Mouse (Mus musculus): Measurements from ENCODE around the gene Lrrc72. TPM values are rescaled to one million over a fixed set of nuclear protein-coding genes. Genes with fewer than 3 reads are reported as not detected.

The Lrrc72 gene
- polyA plus RNA-seq (2012; rRNA removed): not detected in 2 replicates

GRCm38 (mm10) chr12:36253298-36253697 is at the start of gene Lrrc72:
Gene Lrrc72, minus strand, starts transcription at chr12:36253398.

Other genes with a start within 250 kb of the Lrrc72 start
- 87.1 and 137 TPM in 2 replicates for gene Tspan13, start 210.9 kb downstream of the Lrrc72 start, polyA plus RNA-seq (2012; rRNA removed)
- 20.1 and 20.8 TPM in 2 replicates for gene Ankmy2, start 96.3 kb downstream of the Lrrc72 start, polyA plus RNA-seq (2012; rRNA removed)
- 164 and 169 TPM in 2 replicates for gene Bzw2, start 95.3 kb downstream of the Lrrc72 start, polyA plus RNA-seq (2012; rRNA removed)
- gene Sostdc1, start 60.7 kb upstream of the Lrrc72 start, polyA plus RNA-seq (2012; rRNA removed): 2.7 and 8.9 TPM in 2 replicates
- gene Ispd, start 128.1 kb upstream of the Lrrc72 start, polyA plus RNA-seq (2012; rRNA removed): 3.1 and 4.1 TPM in 2 replicates
- 0.56 and 0.61 TPM in 2 replicates for gene D630036H23Rik, start 128.8 kb upstream of the Lrrc72 start, polyA plus RNA-seq (2012; rRNA removed)